16 mouse cellular contexts compared by ENCODE assay signal in genomic region chr19:30164228-30164627, GRCm38 (mm10). TPM values are rescaled to one million over a fixed set of nuclear protein-coding genes. Genes with fewer than 3 reads are reported as not detected.
"Had no signal": no experiment of that assay in that cellular context is flagged by ENCODE, and none has a peak within 500 bp of the region (broad histone marks: within the 10 kb centered on the region; RNA-seq: fewer than 3 reads in every experiment).

No protein-coding gene starts in this region.

- H3K4me1 ChIP-seq: limb, embryonic 10.5 days; lung, embryonic 15.5 days; megakaryocyte, embryonic 14.5 days; stomach, embryonic 15.5 days had no signal

- H3K9me3 ChIP-seq: limb, embryonic 10.5 days; liver, embryonic 13.5 days; lung, embryonic 15.5 days; megakaryocyte, embryonic 14.5 days; midbrain, embryonic 12.5 days; stomach, embryonic 15.5 days had no signal

- H3K27ac ChIP-seq: limb, embryonic 10.5 days; liver, embryonic 13.5 days; lung, embryonic 15.5 days; macrophage; midbrain, embryonic 12.5 days; stomach, embryonic 15.5 days had no signal

- H3K4me3 ChIP-seq: limb, embryonic 10.5 days; liver, embryonic 13.5 days; lung, embryonic 15.5 days; megakaryocyte, embryonic 14.5 days; midbrain, embryonic 12.5 days; stomach, embryonic 15.5 days had no signal

- DNase-seq: kidney, postnatal 25 days; layer of hippocampus, adult 9-11 months; liver, embryonic 13.5 days; liver, postnatal 0 days; lung, postnatal 14 days; right cerebral cortex, postnatal 14 days; thymus, adult 2 months; thymus, postnatal 25 days had no signal

- ATAC-seq: midbrain, embryonic 16.5 days had no signal

- H3K9ac ChIP-seq: liver, embryonic 13.5 days; liver, postnatal 0 days; lung, embryonic 15.5 days; midbrain, embryonic 12.5 days; stomach, embryonic 15.5 days had no signal

- H3K36me3 ChIP-seq: liver, embryonic 13.5 days; lung, embryonic 15.5 days; midbrain, embryonic 12.5 days; stomach, embryonic 15.5 days had no signal

- H3K4me2 ChIP-seq: liver, embryonic 13.5 days; lung, embryonic 15.5 days; midbrain, embryonic 12.5 days; stomach, embryonic 15.5 days had no signal

- H3K27me3 ChIP-seq: liver, embryonic 13.5 days; lung, embryonic 15.5 days; midbrain, embryonic 12.5 days; stomach, embryonic 15.5 days had no signal

RNA-seq across cellular contexts. Expression of gene Gldc, which starts 11.0 kb away (rescaled TPM):
- polyA plus RNA-seq: spleen, adult 2 months had no signal
